Mouse (Mus musculus) CH12.LX (cell line): ENCODE measurements around the gene Pitpna.

ENCODE experiments used
- CTCF ChIP-seq, 2 experiments: IDR thresholded peaks in 1 of 2; conservative IDR thresholded peaks in 1 of 2; 2 replicates each; pipeline ENCODE4 v1.5.1; 2011 to 2012; ENCODE audit warnings: low read depth in 2 of 2, low read length in 2 of 2, improper control_type of control experiment in 1 of 2, inconsistent platforms in 1 of 2, mild to moderate bottlenecking in 1 of 2, moderate library complexity in 1 of 2
- E2F4 ChIP-seq: IDR thresholded peaks from 2 replicates; pipeline ENCODE4 v1.6.1; 2011; ENCODE audit warnings: low read depth, low read length, improper control_type of control experiment; ENCODE audit not compliant: insufficient replicate concordance
- TBP ChIP-seq: conservative IDR thresholded peaks from 2 replicates; pipeline ENCODE4 v1.6.1; 2011; ENCODE audit warnings: low read depth, low read length, improper control_type of control experiment
- ZKSCAN1 ChIP-seq: IDR thresholded peaks from 2 replicates; pipeline ENCODE4 v1.6.1; 2012; ENCODE audit warnings: low read depth, inconsistent platforms, low read length, improper control_type of control experiment, borderline replicate concordance

DNA sequence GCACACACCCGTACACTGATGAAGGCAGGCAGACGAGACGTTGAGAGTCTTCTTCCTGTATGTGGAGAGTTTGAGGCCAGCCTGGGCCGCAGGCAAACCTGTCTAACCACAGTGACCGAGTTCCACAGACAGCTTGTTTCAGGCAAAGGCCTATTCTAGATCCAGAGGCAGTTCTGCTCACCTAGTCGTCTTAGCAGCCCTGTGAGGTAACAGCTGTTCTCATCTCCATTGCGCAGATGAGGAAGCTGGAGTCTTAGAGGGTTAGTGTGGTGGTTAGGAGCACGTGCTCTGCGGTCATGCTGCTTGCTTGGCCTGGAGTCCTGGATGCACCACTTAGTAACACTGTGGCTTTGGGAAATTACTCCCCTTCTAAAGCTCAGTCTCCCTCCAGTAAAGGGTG is 56.8 kb downstream of the Pitpna start:
- TF ChIP-seq TBP: no peak
- TF ChIP-seq CTCF (conservative IDR thresholded peaks at IDR 0.05 in 1 of 2, IDR thresholded peaks at IDR 0.05 in 1 of 2; ENCODE audit: low read depth in 2 of 2, low read length in 2 of 2): no peak
- TF ChIP-seq ZKSCAN1: no peak
- TF ChIP-seq E2F4: no peak
